Mouse (Mus musculus) kidney, adult 18-20 months (tissue): ENCODE measurements at regions not wholly inside any gene's neighbourhood (a gene's known extent, or its start where the extent isn't known, plus 50 kb on each side); places are given as distances from the start of the nearest gene placed in this dataset.

Source experiments
- DNase-seq: peaks from one replicate; pipeline ENCODE4 v3.0.0; 2021

- no peak for DNase-seq
Measured at GRCm38 (mm10) chr10:28010756-28011155, 63.9 kb upstream of the Ptprk start.

- no peak for DNase-seq
Measured at GRCm38 (mm10) chr10:28012135-28012534, 62.5 kb upstream of the Ptprk start.

DNA sequence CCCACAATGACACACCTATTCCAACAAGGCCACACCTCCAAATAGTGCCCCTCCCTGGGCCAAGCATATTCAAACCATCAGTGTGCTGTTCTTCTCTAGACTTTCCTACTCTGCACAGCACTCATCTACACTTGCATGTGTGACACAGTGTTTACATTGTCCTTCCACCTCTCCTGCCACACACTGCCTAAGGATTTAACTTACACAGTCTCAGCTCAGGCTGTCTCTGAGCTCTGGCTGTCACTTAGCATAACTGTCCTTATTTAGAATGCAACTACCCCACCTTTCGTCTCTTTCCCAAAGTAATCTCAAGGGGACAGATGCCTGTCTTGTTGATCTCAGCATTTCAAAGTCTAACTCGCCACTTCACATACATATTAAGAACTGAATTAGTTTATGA is 61.2 kb upstream of the Ptprk start:
- no peak for DNase-seq

- no peak for DNase-seq
Measured at GRCm38 (mm10) chr10:28014306-28014825, 60.3 kb upstream of the Ptprk start.
